Mouse (Mus musculus) intestine, postnatal 0 days (tissue): ENCODE data around the gene Cc2d1b. TPM values are rescaled to one million over a fixed set of nuclear protein-coding genes. Genes with fewer than 3 reads are reported as not detected.
A peak's percentile ranks its signal among the peaks of the same experiment; 100 is the strongest.

Source experiments
- ATAC-seq: fragments of 200-750 bp; cut with Nextera tagmentation; 2 replicates; pipeline ENCODE4 v1.8.0; 2017; ENCODE audit warnings: mild to moderate bottlenecking, moderate TSS enrichment, moderate library complexity
- H3K27ac ChIP-seq: fragments of 300-500 bp; sonication (generic); 2 replicates; pipeline ENCODE4 v1.5.1; 2014; ENCODE audit warnings: mild to moderate bottlenecking, low read depth, low read length, moderate library complexity
- H3K27me3 ChIP-seq: fragments of 300-500 bp; sonication (generic); replicated peaks from 2 replicates; pipeline ENCODE4 v1.6.1; 2014; ENCODE audit warnings: low read length, mixed read lengths; ENCODE audit not compliant: control insufficient read depth, insufficient read depth
- H3K36me3 ChIP-seq: fragments of 300-500 bp; sonication (generic); 2 replicates; pipeline ENCODE4 v1.6.1; 2014; ENCODE audit warnings: mild to moderate bottlenecking, moderate library complexity; ENCODE audit not compliant: control insufficient read depth, insufficient read depth
- H3K4me1 ChIP-seq: fragments of 300-500 bp; sonication (generic); replicated peaks from 2 replicates; pipeline ENCODE4 v1.6.1; 2014; ENCODE audit warnings: antibody characterized with exemption, low read length, mixed read lengths; ENCODE audit not compliant: control insufficient read depth, insufficient read depth
- H3K4me2 ChIP-seq: fragments of 300-500 bp; sonication (generic); replicated peaks from 2 replicates; pipeline ENCODE4 v1.6.1; 2014; ENCODE audit warnings: low read depth, mild to moderate bottlenecking, moderate library complexity
- H3K4me3 ChIP-seq: fragments of 300-500 bp; sonication (generic); 2 replicates; pipeline ENCODE4 v1.5.1; 2014; ENCODE audit warnings: low read depth, low read length
- H3K9ac ChIP-seq: fragments of 300-500 bp; sonication (generic); 2 replicates; pipeline ENCODE4 v1.6.1; 2014; ENCODE audit warnings: mild to moderate bottlenecking, low read depth, low read length
- H3K9me3 ChIP-seq: fragments of 300-500 bp; sonication (generic); 2 replicates; pipeline ENCODE4 v1.6.1; 2016; ENCODE audit warnings: mixed run types; ENCODE audit not compliant: control insufficient read depth
- CTCF ChIP-seq: sonication (generic); IDR thresholded peaks from 2 replicates; pipeline ENCODE4 v1.5.1; 2016; ENCODE audit warnings: low read depth, mild to moderate bottlenecking, control low read depth, antibody characterized with exemption, moderate library complexity
- WGBS: fragments of 180-500 bp; shearing (Covaris S2); extraction: QIAGEN DNeasy Blood & Tissue Kit; methylation state at CpG from one replicate; pipeline ENCODE4 v1.1.7; 2014; 5-methylcytosine and 5-hydroxymethylcytosine counted together
- polyA plus RNA-seq: library from polyadenylated mRNA; unstranded; fragments of >200 nt; fragmentation: Nextera tagmentation; extraction: Ambion mirVana; gene quantifications from 2 replicates; pipeline ENCODE4 v1.2.1, GENCODE M21; 2015

Cc2d1b gene
- polyA plus RNA-seq, 1 experiment from 2014 or later: 26.7 TPM

- 0 out of 2 replicates have a peak, but pooled peaks have one; percentile 49 for ATAC-seq
- no peak for TF ChIP-seq CTCF
- H3K4me2 ChIP-seq: no peak overlapping the region
- H3K9ac ChIP-seq: no peak overlapping the region
- H3K4me3 ChIP-seq: no peak overlapping the region
- H3K27ac ChIP-seq: no peak overlapping the region
- no peaks in the 10 kb centered on the region for H3K9me3 ChIP-seq
- no peaks in the 10 kb centered on the region for H3K27me3 ChIP-seq
- no peaks in the 10 kb centered on the region for H3K36me3 ChIP-seq
- H3K4me1 ChIP-seq: no peaks in the 10 kb centered on the region
- WGBS: 59% methylated on average over 1 of the region's 1 CpGs
Measured at GRCm38 (mm10) chr4:108595785-108596184, 24.0 kb upstream of the Cc2d1b start.

GRCm38 (mm10) chr4:108598306-108598705 is 21.4 kb upstream of the Cc2d1b start:
- WGBS: 75% methylated on average over 4 of the region's 4 CpGs
- TF ChIP-seq CTCF: no peak

GRCm38 (mm10) chr4:108601870-108602269 is 17.9 kb upstream of the Cc2d1b start:
- H3K4me3 ChIP-seq: no peak overlapping the region
- H3K36me3 ChIP-seq: peaks cover 32% of the 10 kb centered on the region
- H3K4me1 ChIP-seq: no peaks in the 10 kb centered on the region
- H3K9me3 ChIP-seq: no peaks in the 10 kb centered on the region
- no peak overlapping the region for H3K9ac ChIP-seq
- peak; percentile 47; the same call in 1 of the 2 replicates for ATAC-seq
- peak overlapping the region; percentile 24 for H3K27ac ChIP-seq
- WGBS: 56% methylated on average over 7 of the region's 7 CpGs
- peak overlapping the region; percentile 33 for H3K4me2 ChIP-seq
- no peak for TF ChIP-seq CTCF
- H3K27me3 ChIP-seq: no peaks in the 10 kb centered on the region

More at GRCm38 (mm10) chr4:108598306-108598705, 21.4 kb upstream of the Cc2d1b start:
- H3K36me3 ChIP-seq: peaks cover 3% of the 10 kb centered on the region; the same call in 1 of the 2 replicates
- H3K9me3 ChIP-seq: no peaks in the 10 kb centered on the region
- H3K4me2 ChIP-seq: no peak overlapping the region
- no peak overlapping the region for H3K4me3 ChIP-seq
- no peak overlapping the region for H3K9ac ChIP-seq
- H3K4me1 ChIP-seq: no peaks in the 10 kb centered on the region
- no peak overlapping the region for H3K27ac ChIP-seq
- no peak for ATAC-seq
- H3K27me3 ChIP-seq: no peaks in the 10 kb centered on the region

- WGBS: 91% methylated on average over 3 of the region's 3 CpGs
- H3K4me3 ChIP-seq: no peak overlapping the region
- peaks cover 30% of the 10 kb centered on the region for H3K36me3 ChIP-seq
- no peak overlapping the region for H3K27ac ChIP-seq
- no peak for ATAC-seq
- no peaks in the 10 kb centered on the region for H3K4me1 ChIP-seq
- TF ChIP-seq CTCF: no peak
- H3K4me2 ChIP-seq: no peak overlapping the region
- H3K27me3 ChIP-seq: no peaks in the 10 kb centered on the region
- no peaks in the 10 kb centered on the region for H3K9me3 ChIP-seq
- no peak overlapping the region for H3K9ac ChIP-seq
Measured at GRCm38 (mm10) chr4:108608651-108609050, 11.1 kb upstream of the Cc2d1b start.

- Histone ChIP-seq H3K4me2 (no peak overlapping the region), H3K4me1 (no peaks in the 10 kb centered on the region), H3K36me3 (peaks cover 11% of the 10 kb centered on the region; the same call in 1 of the 2 replicates), H3K9ac (no peak overlapping the region), H3K9me3 (no peaks in the 10 kb centered on the region), H3K27ac (no peak overlapping the region), H3K4me3 (no peak overlapping the region), H3K27me3 (no peaks in the 10 kb centered on the region)
- 87% methylated on average over 5 of the region's 5 CpGs for WGBS
- no peak for TF ChIP-seq CTCF
- ATAC-seq: no peak
Measured at GRCm38 (mm10) chr4:108610935-108611334, 8.8 kb upstream of the Cc2d1b start.

- H3K4me3 ChIP-seq: peak overlapping the region; percentile 61; the same call in 1 of the 2 replicates
- H3K27ac ChIP-seq: peak overlapping the region; percentile 73; the same call in 1 of the 2 replicates
- H3K36me3 ChIP-seq: 0 out of 2 replicates have a peak, but pooled peaks cover 3% of the 10 kb centered on the region
- H3K4me1 ChIP-seq: peaks cover 3% of the 10 kb centered on the region
- WGBS: 52% methylated on average over 4 of the region's 4 CpGs
- peak overlapping the region; percentile 81 for H3K4me2 ChIP-seq
- no peaks in the 10 kb centered on the region for H3K27me3 ChIP-seq
- no peak for ATAC-seq
- H3K9me3 ChIP-seq: no peaks in the 10 kb centered on the region
- TF ChIP-seq CTCF: no peak
- peak overlapping the region; percentile 68; the same call in 1 of the 2 replicates for H3K9ac ChIP-seq
Measured at GRCm38 (mm10) chr4:108618586-108618985, 1.2 kb upstream of the Cc2d1b start.

- Histone ChIP-seq H3K4me2 (peak overlapping the region; percentile 81), H3K9ac (peak overlapping the region; percentile 68), H3K9me3 (no peaks in the 10 kb centered on the region), H3K27me3 (no peaks in the 10 kb centered on the region), H3K27ac (peak overlapping the region; percentile 73), H3K4me1 (peaks cover 3% of the 10 kb centered on the region), H3K36me3 (peaks cover 6% of the 10 kb centered on the region; the same call in 1 of the 2 replicates), H3K4me3 (peak overlapping the region; percentile 61)
- no peak for TF ChIP-seq CTCF
- peak; percentile 29 for ATAC-seq
- WGBS: 2% methylated on average over 10 of the region's 10 CpGs
Measured at GRCm38 (mm10) chr4:108619165-108619564, 575 bp upstream of the Cc2d1b start.
